In genomic region chr7:112407597-112407996, GRCm38 (mm10) we compare ENCODE assay signal across 10 mouse cellular contexts. TPM values are rescaled to one million over a fixed set of nuclear protein-coding genes. Genes with fewer than 3 reads are reported as not detected.
DNase-seq lines count a peak whose midpoint lies in the region; ATAC-seq lines count a peak whose summit lies in the region.
"Had no signal": no experiment of that assay in that cellular context is flagged by ENCODE, and none has a peak within 500 bp of the region (broad histone marks: within the 10 kb centered on the region; RNA-seq: fewer than 3 reads in every experiment).

No protein-coding gene starts in this region.

- no peaks in the 10 kb centered on the region for H3K9me3 ChIP-seq in forebrain, embryonic 15.5 days
- no peaks in the 10 kb centered on the region for H3K9me3 ChIP-seq in forebrain, embryonic 10.5 days
- no peaks in the 10 kb centered on the region for H3K9me3 ChIP-seq in heart, embryonic 10.5 days
- H3K9me3 ChIP-seq in midbrain, embryonic 16.5 days (replicated peaks; ENCODE audit: control insufficient read depth, low read length, poor library complexity, severe bottlenecking), result no peaks in the 10 kb centered on the region

- no peak overlapping the region for H3K4me3 ChIP-seq in forebrain, embryonic 15.5 days
- H3K4me3 ChIP-seq in forebrain, embryonic 10.5 days, result no peak overlapping the region
- no peak overlapping the region for H3K4me3 ChIP-seq in heart, embryonic 10.5 days
- H3K4me3 ChIP-seq in midbrain, embryonic 16.5 days (ENCODE audit: low read depth, low read length), result no peak overlapping the region

- WGBS in forebrain, embryonic 15.5 days, result 22% methylated on average over 7 of the region's 7 CpGs
- 91% methylated on average over 7 of the region's 7 CpGs for whole genome bisulfite sequencing in forebrain, embryonic 10.5 days
- WGBS in heart, embryonic 10.5 days, result 42% methylated on average over 7 of the region's 7 CpGs
- WGBS in midbrain, embryonic 16.5 days, result 48% methylated on average over 7 of the region's 7 CpGs

- H3K4me1 ChIP-seq in forebrain, embryonic 15.5 days, result peaks cover 28% of the 10 kb centered on the region
- H3K4me1 ChIP-seq in forebrain, embryonic 10.5 days, result peaks cover 17% of the 10 kb centered on the region
- H3K4me1 ChIP-seq in heart, embryonic 10.5 days, result peaks cover 25% of the 10 kb centered on the region
- H3K4me1 ChIP-seq in midbrain, embryonic 16.5 days (ENCODE audit: control insufficient read depth, insufficient read depth, low read length), result no peaks in the 10 kb centered on the region

- no peak for DNase-seq in forebrain, embryonic 10.5 days (ENCODE audit: extremely low spot score, low spot score)
- DNase-seq in right cerebral cortex, adult 18-20 months, result peak; percentile 19
- no peak for DNase-seq in right cerebral cortex, postnatal 25 days
- no peak for DNase-seq in heart, embryonic 10.5 days (ENCODE audit: low spot score)
- no peak for DNase-seq in urinary bladder, postnatal 14 days (ENCODE audit: low spot score)
- no peak for DNase-seq in cerebellum, adult 8-10 months
- DNase-seq: thymus, adult 2 months had no signal

- no peaks in the 10 kb centered on the region for H3K36me3 ChIP-seq in forebrain, embryonic 15.5 days
- no peaks in the 10 kb centered on the region for H3K36me3 ChIP-seq in forebrain, embryonic 10.5 days (replicated peaks)
- no peaks in the 10 kb centered on the region for H3K36me3 ChIP-seq in heart, embryonic 10.5 days
- no peaks in the 10 kb centered on the region for H3K36me3 ChIP-seq in midbrain, embryonic 16.5 days (ENCODE audit: control insufficient read depth, insufficient read depth, low read length)

- peak; percentile 60; the same call in 1 of the 2 replicates for ATAC-seq in forebrain, embryonic 15.5 days (replicated peaks)
- 0 out of 2 replicates have a peak, but pooled peaks have one; percentile 28 for ATAC-seq in midbrain, embryonic 16.5 days
- ATAC-seq: inflammation-experienced regulatory T-cells, adult 6 months had no signal

- peak overlapping the region; percentile 59 for H3K27ac ChIP-seq in forebrain, embryonic 15.5 days (replicated peaks)
- no peak overlapping the region for H3K27ac ChIP-seq in forebrain, embryonic 10.5 days
- peak overlapping the region; percentile 53 for H3K27ac ChIP-seq in heart, embryonic 10.5 days
- H3K27ac ChIP-seq in midbrain, embryonic 16.5 days (ENCODE audit: low read length), result no peak overlapping the region

- no peak overlapping the region for H3K9ac ChIP-seq in forebrain, embryonic 15.5 days (replicated peaks)
- no peak overlapping the region for H3K9ac ChIP-seq in midbrain, embryonic 16.5 days (ENCODE audit: low read depth, low read length)

- H3K4me2 ChIP-seq in forebrain, embryonic 15.5 days (replicated peaks), result no peak overlapping the region
- no peak overlapping the region for H3K4me2 ChIP-seq in midbrain, embryonic 16.5 days (ENCODE audit: low read length)

- no peaks in the 10 kb centered on the region for H3K27me3 ChIP-seq in forebrain, embryonic 15.5 days
- 0 out of 2 replicates have a peak, but pooled peaks cover 8% of the 10 kb centered on the region for H3K27me3 ChIP-seq in forebrain, embryonic 10.5 days (ENCODE audit: poor library complexity, severe bottlenecking)
- H3K27me3 ChIP-seq in heart, embryonic 10.5 days (ENCODE audit: insufficient read depth, poor library complexity, severe bottlenecking), result no peaks in the 10 kb centered on the region
- no peaks in the 10 kb centered on the region for H3K27me3 ChIP-seq in midbrain, embryonic 16.5 days (ENCODE audit: control insufficient read depth, insufficient read depth, low read depth, low read length)

RNA-seq across cellular contexts. Expression of gene Parva, which starts 19.7 kb away (rescaled TPM):
- polyA plus RNA-seq in forebrain, embryonic 15.5 days (2015; fragmentation: Nextera tagmentation; extraction: Ambion mirVana), result 21.0 and 22.2 TPM in 2 replicates
- polyA plus RNA-seq in forebrain, embryonic 10.5 days (2016; fragmentation: Nextera tagmentation; extraction: Ambion mirVana), result 51.6 and 54.7 TPM in 2 replicates
- polyA plus RNA-seq in heart, embryonic 10.5 days (2016; fragmentation: Nextera tagmentation; extraction: Ambion mirVana), result 82.5 and 94.9 TPM in 2 replicates
- polyA plus RNA-seq in midbrain, embryonic 16.5 days (2015; fragmentation: Nextera tagmentation; extraction: Ambion mirVana), result 24.5 and 24.9 TPM in 2 replicates
- polyA plus RNA-seq: inflammation-experienced regulatory T-cells, adult 6 months had no signal

Comparison
In these comparisons a context has a peak if more than half of its experiments do, and no peak if none do; other contexts are left out.
1. H3K27ac ChIP-seq: peak in forebrain, embryonic 15.5 days (single experiment) and heart, embryonic 10.5 days (single experiment); none in forebrain, embryonic 10.5 days (single experiment) and midbrain, embryonic 16.5 days (single experiment).